Mouse (Mus musculus) T-helper 1 cell (primary cell): ENCODE data around the gene Xpr1.

Source experiments
- in situ Hi-C: fragments of 300-600 bp; cut with MboI, MseI; formaldehyde crosslinking; loops from one replicate; pipeline ENCODE4 v1.15.1; 2025; ENCODE audit warnings: high pct_unique_total_duplicates

The Xpr1 gene

GRCm38 (mm10) chr1:155337315-155337714 is 79.9 kb downstream of the Xpr1 start:
- in situ Hi-C loops: loop anchor here (25.0 kb wide), 1 partner anchor 1900 kb away; no protein-coding TSS in a partner anchor

GRCm38 (mm10) chr1:155335963-155336362 is 81.3 kb downstream of the Xpr1 start:
- in situ Hi-C loops: loop anchor here (25.0 kb wide), 1 partner anchor 1901 kb away; no protein-coding TSS in a partner anchor

DNA sequence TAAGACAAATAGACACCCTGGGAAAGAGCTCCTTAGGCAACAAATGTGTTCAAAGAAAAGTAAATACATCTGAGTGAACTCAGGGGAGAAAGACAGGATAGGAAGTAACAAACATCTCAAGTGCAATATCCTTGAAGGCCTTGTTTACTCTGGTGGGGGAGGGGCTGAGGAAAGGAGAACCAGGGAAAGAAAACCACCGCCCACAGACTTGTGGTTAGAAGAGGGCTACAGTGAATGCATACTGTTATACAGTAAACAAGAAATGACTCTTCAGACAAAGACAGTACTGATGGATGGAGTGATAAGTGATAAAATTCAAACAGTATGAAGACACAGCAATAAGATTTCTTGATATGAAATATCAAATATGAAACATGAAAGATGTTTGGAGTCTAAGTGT is 95.0 kb downstream of the Xpr1 start:
- in situ Hi-C loops: no loop called here

DNA sequence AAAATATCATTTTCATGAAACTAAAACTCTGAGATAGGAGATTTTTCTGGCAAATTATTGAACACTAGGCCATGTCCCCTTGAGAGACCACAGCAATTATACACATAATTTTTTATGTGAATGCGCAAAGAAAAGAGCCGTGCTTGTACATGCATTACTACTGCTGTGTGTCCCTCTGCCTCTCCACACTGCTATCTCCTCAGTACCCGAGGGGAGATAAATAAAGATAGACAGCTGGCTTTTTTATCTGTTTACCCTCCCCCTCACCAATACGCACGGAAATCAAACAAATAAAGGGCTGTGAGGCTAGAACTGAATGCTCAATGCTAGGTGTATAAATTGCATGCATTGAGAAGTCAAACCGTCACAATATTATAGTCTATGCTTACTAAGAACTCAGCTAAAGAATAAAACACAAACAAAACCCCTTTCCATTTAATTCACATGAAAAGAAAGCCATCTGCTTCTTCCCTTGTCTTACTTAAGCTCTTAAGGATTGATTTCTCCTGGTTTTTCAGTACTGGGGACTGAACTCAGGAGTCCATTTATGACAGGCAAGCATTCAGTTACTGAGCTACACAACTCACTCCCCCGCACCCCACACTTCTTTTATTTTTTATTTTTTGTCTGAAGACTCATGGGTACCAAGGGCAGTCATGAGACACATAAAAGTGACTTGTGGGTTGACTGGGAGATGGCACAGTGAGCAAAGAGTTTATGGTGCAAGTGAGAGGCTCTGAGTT is 97.0 kb downstream of the Xpr1 start:
- in situ Hi-C loops: no loop called here

DNA sequence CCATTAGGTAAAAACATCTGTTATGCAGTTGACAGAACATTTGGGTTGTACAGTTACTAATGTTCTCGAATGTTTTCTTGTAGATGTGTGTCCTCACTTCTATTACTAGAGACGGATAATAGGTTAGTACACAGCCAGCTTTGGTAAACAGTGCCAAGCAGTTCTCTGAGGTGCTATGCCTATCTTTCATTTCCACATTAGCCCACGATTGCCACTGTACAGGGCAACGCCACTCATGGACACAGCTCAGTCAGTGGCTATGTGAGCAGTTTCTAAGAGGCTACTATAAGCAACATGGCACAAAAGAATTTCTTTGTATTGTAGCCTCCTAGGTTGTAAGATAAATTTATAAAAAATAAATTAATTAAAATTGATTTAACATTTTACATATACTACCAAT is 97.7 kb downstream of the Xpr1 start:
- in situ Hi-C loops: no loop called here

DNA sequence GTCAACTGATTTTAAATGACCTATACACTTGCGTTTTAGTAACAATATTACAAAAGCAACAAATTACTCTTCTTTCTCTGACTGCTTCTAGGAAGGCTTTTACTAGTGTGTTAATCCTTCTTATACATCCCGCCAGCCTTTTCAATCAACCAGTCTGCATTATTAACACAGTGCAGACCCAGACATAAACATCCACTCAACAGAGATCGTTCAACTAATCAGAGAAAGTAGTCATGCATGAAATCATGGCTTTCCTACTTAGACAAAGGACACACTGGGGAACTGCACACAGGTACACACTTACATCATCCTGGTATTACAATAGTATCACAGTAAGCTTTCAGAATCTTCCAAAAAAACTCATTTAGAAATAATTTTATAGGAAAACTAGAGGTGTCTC is 105.5 kb downstream of the Xpr1 start:
- in situ Hi-C loops: no loop called here

DNA sequence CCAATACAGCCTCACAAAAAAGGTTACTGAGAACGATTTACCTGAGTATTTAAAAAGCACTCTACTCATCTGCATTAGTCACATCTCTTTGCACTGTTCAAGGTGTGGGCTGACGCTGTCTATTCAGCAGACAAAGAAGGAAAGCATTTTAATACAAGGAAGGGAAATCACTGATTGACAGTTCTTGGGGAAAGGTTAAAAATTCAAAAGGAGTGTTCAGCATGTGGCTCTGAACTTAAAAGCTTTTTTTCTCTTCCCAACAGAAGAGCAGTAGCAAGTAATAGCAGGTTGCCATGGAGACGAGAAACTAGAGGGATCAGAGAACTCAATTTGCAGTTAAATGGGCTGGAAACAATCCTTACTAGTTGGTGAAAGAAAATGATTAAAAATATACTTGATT is 110.3 kb downstream of the Xpr1 start:
- in situ Hi-C loops: no loop called here

- in situ Hi-C loops: no loop called here
Measured at GRCm38 (mm10) chr1:155303402-155303801, 113.8 kb downstream of the Xpr1 start.

- in situ Hi-C loops: no loop called here
Measured at GRCm38 (mm10) chr1:155297615-155298014, 119.6 kb downstream of the Xpr1 start.

DNA sequence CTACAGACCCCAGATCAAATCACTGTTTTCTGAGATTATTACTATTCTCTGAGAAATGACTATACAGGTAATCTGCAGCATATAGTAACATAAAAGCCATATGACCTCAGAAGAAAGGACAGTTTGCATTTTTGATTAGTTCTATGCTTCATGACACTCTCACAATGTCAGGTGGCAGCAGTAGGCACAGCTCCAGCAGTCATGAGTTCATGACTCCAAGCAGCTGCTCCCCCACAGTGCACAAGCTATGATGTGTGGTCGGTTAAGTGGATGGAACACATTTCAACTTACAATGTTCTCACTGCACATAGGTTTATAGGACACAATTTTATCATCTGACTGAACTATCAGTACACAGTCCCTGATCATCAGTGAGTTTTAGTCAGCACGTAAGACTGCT is 120.0 kb downstream of the Xpr1 start:
- in situ Hi-C loops: no loop called here

GRCm38 (mm10) chr1:155293446-155293845 is 123.8 kb downstream of the Xpr1 start:
- in situ Hi-C loops: no loop called here

- in situ Hi-C loops: loop anchor here (5.0 kb wide), 1 partner anchor 243 kb away; no protein-coding TSS in a partner anchor
Measured at GRCm38 (mm10) chr1:155289411-155289810, 127.8 kb downstream of the Xpr1 start.

- in situ Hi-C loops: loop anchor here (5.0 kb wide), 1 partner anchor 244 kb away; no protein-coding TSS in a partner anchor
Measured at GRCm38 (mm10) chr1:155288033-155288432, 129.2 kb downstream of the Xpr1 start.

DNA sequence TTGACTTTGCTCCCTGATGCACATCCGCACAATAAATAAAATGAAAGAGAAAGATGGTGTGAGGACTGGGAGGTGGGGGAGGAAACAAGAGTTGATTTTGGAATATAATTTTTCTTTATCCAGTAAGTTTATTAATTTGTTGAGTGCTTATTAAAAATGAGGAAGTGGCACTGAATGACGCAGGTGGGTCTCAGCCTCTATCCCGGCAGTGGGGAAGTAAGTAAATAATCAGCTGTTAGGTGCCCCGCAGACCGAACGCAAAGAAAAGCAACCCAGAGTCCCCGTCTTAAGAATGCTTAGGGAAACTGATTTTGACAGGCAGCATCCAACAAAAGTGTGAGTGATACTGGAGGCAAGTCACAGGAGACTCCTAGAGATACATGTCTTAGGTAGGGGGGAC is 133.4 kb downstream of the Xpr1 start:
- in situ Hi-C loops: loop anchor here (5.0 kb wide), 1 partner anchor 262 kb away; no protein-coding TSS in a partner anchor

DNA sequence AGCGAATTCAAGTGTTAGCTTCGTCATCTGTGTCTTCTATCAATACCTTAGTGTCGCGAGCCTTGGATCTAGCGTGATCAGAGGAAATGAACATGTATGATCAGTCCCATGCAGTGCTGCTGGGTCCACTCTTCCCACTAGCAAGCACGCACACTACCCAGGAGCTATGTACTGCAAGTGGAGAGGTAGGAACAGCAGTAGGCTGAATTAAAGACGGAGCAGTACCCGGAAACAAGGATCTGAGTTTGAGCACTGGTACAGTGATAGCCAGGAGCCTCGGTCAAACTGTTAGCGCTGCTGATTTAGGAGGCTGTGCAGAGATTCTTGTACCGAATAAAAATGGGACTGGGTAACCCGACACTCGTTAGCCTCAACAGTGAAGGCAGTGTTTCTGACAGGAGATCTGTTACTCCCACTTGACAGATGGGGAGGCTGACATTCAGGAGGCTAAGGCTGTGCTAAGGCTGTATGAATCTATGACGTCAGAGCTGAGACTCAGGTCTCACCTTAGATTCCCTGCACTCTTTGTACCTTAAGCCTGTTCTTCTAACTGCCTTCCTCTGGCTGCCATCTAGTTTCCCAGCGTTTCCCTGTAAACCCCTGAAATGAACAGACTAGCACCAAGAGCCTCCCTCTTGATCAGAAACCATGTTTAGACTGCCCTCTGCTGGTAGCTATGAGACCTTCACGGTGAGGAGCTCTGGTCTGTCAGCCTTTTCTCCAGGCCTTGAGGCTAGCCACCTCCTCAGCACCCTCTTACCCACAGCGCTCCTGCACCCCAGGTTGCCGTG is 136.0 kb downstream of the Xpr1 start:
- in situ Hi-C loops: loop anchor here (5.0 kb wide), 1 partner anchor 259 kb away; no protein-coding TSS in a partner anchor

- in situ Hi-C loops: loop anchor here (5.0 kb wide), 1 partner anchor 258 kb away; no protein-coding TSS in a partner anchor
Measured at GRCm38 (mm10) chr1:155280306-155280705, 136.9 kb downstream of the Xpr1 start.

DNA sequence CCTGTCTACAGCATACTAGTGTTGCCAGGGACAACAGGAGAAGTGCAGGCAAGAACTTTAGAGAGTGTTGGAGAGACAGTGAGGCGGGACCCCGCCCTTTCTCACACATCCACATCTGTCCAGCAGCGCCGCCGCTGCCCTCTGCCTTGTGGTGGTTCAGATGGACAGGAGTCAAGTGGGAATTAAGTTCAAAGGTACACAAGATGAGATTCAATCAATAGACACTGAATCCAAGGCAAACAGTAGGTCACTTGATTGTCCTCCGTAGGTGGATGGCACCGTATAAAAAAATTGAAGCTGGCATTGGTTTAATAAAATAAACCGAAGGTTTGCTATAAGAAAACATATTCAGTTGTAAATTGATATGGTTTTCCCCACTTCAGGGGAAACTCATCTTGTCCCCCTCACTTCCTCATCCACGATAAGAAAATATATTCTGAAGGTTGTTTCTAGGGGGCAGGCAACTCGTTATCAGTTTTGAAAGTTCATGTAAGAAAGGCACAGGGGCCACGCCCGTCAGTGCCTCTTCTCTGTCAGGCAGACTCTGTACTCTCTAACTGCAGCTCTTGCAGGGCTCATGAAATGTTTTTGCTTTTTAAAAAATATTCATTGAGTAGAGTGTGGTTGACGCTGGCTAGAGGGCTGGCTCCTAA is 140.7 kb downstream of the Xpr1 start:
- in situ Hi-C loops: no loop called here

DNA sequence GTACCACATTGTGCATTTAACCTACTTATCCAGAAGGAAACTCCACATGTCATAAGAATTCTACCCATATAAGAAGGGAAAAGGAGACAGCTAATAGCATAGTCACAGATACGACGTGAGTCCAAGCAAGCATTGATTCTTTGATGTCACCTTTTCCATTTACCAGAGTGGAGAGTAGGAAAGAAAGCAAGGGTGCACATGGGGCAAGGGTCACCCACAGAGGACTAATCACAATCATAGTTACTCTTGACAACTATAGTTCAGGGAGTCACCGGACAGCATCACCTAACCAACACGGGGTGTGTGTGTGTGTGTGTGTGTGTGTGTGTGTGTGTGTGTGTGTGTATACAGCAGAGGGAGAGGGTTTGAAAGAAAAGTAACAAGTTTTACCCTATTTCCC is 141.4 kb downstream of the Xpr1 start:
- in situ Hi-C loops: no loop called here

GRCm38 (mm10) chr1:155274976-155275375 is 142.2 kb downstream of the Xpr1 start:
- in situ Hi-C loops: no loop called here

DNA sequence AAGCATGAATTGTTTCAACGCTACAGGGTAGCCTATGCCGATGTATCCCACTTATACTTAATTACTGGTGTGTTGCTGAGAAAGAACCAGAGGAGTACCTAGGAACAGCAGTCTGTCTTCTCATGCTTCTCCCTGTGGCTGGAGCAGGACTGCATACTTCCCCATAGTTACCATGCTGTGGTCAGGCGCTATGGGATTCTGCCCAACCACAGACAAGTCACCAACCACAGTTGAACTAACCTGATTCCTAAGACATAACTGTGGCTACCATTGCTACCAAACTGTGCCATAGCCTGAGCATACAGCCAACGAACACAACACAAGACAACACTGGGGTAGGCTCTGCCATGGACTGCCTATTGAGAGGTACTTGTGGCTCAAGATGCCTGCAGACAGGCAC is 144.3 kb downstream of the Xpr1 start:
- in situ Hi-C loops: no loop called here

GRCm38 (mm10) chr1:155262496-155262895 is 154.7 kb downstream of the Xpr1 start:
- in situ Hi-C loops: loop anchor here (10.0 kb wide), 1 partner anchor 1118 kb away; no protein-coding TSS in a partner anchor

- in situ Hi-C loops: no loop called here
Measured at GRCm38 (mm10) chr1:155254309-155254708, 162.9 kb downstream of the Xpr1 start.
